Mouse (Mus musculus) spleen, postnatal 36 days (tissue): ENCODE data around the gene Tbc1d10b.
"Not testable (repeated sequence)": the region's sequence is repeated elsewhere in the genome, so short reads cannot be mapped to it uniquely, and the experiment has no call there.

ENCODE experiments used
- DNase-seq, 2 experiments: peaks; one replicate each; pipeline ENCODE4 v3.0.0; 2022; ENCODE audit warnings: low spot score in 2 of 2, mixed read lengths in 1 of 2

The Tbc1d10b gene

GRCm38 (mm10) chr7:127208295-127208552 is at the start of gene Tbc1d10b:
Tbc1d10b (minus strand) TSS chr7:127208468.
- DNase-seq: no peak

- DNase-seq: no peak
Measured at GRCm38 (mm10) chr7:127256518-127256917, 48.2 kb upstream of the Tbc1d10b start.

GRCm38 (mm10) chr7:127255965-127256364 is 47.7 kb upstream of the Tbc1d10b start:
- DNase-seq: no peak

DNA sequence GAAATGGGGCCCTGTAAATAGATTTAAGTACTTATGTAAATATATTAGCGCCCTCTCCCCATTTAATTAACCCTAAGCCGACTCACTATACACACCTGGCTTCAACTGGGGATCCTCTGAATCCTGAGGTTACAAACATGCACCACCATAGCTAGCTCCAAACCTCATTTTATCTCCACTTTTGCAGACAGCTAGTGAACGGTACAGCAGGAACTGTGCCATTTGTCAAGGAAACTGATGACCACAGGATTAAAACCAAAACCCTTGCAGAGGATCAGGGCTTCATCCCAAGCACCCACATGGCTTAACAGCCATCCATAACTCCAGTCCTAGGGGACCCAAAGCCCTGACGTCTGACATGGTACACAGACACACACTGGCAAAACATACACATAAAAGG is 46.7 kb upstream of the Tbc1d10b start:
- DNase-seq: no peak

DNA sequence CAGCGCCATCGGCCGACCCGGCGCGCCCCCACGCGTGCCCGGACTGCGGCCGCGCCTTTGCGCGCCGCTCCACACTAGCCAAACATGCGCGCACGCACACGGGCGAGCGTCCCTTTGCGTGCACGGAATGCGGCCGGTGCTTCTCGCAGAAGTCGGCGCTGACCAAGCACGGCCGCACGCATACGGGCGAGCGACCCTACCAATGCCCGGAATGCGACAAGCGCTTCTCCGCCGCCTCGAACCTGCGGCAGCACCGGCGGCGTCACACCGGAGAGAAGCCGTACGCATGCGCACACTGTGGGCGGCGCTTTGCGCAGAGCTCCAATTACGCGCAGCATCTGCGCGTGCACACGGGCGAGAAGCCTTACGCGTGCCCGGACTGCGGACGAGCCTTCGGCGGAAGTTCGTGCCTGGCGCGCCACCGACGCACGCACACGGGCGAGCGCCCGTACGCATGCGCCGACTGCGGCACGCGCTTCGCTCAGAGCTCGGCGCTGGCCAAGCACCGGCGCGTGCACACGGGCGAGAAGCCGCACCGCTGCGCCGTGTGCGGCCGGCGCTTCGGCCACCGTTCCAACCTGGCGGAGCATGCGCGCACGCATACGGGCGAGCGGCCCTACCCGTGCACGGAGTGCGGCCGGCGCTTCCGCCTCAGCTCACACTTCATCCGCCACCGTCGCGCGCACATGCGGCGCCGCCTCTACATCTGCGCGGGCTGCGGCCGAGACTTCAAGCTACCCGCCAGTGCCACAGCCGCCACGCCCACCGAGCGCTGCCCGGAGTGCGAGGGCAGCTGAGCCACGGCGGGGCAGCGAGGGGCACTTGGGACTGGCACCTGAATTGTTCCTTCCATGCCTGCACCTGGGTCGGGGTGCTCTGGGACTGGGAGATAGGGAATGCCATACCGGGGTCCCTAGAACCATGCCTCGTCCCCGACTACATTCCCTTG is 45.8 kb upstream of the Tbc1d10b start:
- DNase-seq: peak; percentile 95 to 96

GRCm38 (mm10) chr7:127253341-127253740 is 45.1 kb upstream of the Tbc1d10b start:
- no peak for DNase-seq

GRCm38 (mm10) chr7:127252414-127252813 is 44.1 kb upstream of the Tbc1d10b start:
- DNase-seq: peak in 1 of 2 experiments; percentile 50

DNA sequence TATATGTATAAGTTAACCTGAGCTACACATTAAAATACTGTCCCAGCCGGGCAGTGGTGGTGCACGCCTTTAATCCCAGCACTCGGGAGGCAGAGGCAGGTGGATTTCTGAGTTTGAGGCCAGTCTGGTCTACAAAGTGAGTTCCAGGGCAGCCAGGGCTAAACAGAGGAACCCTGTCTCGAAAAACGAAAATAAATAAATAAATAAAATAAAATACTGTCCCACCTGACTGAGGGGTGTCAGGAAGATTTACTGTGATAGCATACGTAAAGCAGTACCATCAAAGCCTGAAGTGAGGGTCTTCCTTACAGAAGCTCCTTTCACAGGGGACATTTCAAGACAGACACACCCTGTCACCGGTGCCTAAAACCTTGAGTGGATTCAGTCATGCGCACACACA is 42.2 kb upstream of the Tbc1d10b start:
- not testable (repeated sequence) for DNase-seq

- DNase-seq: no peak
Measured at GRCm38 (mm10) chr7:127244658-127245510, 36.6 kb upstream of the Tbc1d10b start.

DNA sequence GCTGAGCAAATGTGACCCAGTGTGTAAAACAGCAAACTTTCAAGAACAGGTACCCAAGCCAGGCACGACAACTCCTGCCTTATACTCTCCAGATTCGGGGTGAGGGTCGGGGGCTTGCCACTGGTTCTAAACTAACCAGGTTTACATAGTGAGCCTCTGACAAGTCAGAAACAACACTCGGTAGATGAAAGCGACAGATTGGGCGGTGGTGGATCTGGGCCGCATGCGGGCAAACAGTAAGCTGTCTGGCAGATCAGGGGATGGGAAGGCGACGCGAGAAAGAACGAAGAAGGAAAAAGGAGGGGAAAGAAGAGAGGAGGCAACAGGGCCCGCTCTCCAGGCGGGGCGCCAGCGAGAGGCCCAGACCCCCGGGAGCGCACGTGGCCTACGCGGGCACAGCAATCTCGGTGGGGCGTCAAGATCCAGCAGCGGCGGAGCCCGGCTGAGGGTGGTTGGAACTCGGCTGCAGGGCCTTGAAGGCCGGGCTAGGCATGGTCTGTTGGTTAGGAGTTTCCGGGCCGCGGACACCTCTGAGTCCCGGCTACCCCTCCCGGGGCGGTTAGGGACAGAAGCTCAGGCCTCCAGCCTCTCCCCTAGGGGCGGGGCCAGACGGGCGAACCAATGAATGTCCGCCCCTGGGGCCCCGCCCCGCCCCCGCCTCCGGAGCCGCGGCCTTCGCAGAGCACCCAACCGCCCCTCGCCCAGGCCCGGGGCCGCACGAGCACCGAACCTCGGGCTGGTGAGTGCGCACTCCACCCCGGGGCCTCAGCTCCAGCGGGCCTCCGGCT is 35.8 kb upstream of the Tbc1d10b start, which contains the start of gene Zfp771:
Gene Zfp771 (plus strand): TSS at position 405 of the 788 bp plus-strand sequence.
- peak; percentile 95 to 96 for DNase-seq

DNA sequence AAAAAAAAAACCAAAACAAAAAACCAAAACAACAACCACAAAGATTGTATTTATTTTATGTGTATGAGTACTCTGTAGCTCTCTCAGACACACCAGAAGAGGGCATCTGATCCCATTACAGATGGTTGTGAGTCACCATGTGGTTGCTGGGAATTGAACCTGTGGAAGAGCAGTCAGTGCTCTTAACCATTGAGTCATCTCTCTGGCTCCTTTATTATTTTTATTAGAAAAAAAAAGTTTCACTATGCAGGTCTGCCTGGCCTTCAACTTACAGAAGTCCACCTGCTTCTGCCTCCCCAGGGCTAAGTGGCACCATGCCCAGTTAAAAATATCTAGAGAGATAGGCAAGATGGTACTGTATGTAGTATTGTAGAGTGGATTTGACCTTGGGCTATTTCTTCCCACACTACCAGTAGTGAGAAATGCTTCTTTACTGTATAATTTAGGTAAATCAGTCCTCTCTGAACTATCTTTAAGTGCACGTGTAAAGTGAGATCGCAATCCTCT is 35.1 kb upstream of the Tbc1d10b start:
- no peak for DNase-seq

GRCm38 (mm10) chr7:127234777-127235176 is 26.5 kb upstream of the Tbc1d10b start:
- DNase-seq: no peak

DNA sequence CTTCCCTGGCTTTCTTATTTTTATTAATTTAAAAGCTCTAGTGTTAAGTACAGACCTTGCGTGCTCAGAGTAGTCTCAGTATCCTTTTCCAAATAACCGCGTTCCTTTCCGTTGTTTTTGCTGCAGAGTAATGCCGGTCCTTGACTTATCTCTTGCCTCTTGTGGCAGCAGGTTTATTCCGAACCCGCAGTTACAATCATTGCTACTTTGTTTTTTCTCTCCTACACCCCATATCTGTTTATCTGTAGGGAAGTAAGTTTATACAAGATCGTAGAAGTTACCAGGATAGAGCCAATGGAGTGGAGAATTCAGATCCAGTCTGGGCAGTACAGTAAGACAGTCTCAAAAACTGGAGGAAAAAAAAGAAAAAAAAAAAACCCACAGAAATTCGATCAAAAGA is 25.5 kb upstream of the Tbc1d10b start:
- no peak for DNase-seq

- no peak for DNase-seq
Measured at GRCm38 (mm10) chr7:127233368-127233749, 25.1 kb upstream of the Tbc1d10b start.

DNA sequence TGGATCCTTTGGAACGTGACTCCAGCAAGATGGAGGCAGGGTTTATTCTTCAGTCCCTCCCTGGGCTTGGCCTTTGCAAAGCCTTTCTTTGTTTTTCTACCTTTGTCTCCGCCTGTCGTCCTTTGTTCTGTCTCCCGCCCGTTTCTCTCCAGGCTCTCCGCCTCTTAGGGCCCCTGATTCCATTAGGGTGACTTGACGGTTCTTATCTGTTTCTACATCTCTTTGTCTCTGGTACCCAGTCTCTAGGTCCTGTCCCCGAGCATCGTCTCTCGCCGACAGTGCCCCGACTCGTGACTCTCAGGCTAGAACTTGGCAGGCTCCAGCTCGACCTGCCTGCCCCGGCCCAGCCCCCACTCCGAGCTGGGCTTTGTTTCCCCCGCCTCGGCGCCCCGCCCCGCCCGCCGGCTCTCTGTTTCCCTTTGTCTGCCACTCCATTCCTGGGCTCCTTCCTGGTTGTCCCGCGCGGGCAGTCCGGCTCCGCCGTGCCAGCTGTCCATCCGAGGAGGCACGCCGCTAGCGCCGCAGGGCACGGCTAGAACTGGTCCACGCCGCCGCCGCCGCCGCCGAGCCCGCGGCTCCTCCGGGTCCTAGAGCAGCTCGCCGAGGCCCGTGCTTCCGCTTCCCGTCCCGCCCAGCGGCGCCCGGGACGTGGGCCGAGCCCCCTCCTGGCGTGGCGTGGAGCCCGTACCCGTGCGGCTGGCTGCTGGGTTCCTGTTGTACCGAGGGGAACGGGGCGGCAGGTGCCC is 24.5 kb upstream of the Tbc1d10b start, which contains the start of the genes Zfp553 and Sept1:
Gene Zfp553 (plus strand): TSS at position 440 of the 746 bp plus-strand sequence.
Gene Sept1 (minus strand): TSS at position 509 of the 746 bp plus-strand sequence.
- peak; percentile 81 to 82 for DNase-seq

DNA sequence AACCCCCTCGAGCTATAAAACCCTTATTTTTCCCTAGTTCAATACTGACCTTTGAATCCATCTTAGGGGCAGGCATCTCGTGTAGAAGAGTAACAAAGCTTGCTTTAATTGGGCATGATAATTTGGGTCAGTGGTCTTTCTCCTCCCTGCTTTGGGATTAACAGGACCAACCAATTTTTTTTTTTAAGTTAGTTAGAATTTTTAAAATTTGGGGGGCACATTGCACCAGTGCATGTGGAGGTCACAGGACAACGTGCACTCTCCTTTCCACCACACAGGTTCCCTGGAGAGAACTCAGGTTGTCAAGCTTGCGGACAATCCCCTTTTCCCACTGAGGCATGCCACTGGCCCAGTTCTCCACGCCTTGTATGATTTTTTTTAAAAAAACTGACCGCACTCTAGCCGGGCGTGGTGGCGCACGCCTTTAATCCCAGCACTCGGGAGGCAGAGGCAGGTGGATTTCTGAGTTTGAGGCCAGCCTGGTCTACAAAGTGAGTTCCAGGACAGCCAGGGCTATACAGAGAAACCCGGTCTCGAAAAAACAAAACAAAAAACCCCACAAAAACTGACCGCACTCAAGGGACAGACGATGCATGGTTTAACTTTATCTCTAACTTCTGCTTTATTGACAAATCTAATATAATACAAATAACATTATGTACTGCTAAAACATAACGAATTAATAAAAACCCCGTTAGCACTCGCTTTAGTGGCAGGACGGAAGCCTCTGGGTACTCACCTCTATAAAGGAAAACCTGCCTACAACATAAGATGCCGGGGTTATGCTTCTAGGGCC is 23.8 kb upstream of the Tbc1d10b start:
- DNase-seq: no peak

GRCm38 (mm10) chr7:127231376-127231775 is 23.1 kb upstream of the Tbc1d10b start:
- no peak for DNase-seq

DNA sequence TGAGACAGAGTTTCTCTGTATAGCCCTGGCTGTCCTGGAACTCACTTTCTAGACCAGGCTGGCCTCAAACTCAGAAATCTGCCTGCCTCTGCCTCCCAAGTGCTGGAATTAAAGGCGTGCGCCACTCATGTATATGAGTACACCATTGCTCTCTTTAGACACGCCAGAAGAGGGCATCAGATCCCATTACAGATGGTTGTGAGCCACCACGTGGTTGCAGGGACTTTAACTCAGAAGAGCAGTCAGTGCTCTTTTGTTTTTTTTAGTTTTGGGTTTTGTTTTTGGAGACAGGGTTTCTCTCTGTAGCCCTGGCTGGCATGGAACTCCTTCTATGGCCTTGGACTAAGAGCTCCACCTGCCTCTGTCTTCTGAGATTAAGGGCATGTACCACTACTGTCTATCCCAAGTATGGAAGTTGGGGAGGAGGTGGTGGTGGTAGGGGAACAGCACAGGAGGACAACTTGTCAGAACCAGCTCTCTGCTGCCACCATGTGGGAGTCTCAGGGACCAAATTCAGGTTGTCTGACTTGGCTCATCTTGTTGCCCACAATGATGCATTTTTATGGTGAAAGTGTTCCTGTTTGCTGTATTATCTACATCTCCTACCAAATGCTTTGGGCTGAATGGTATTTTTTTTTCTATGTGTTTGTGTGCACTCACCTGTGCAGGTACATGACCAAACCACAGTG is 20.5 kb upstream of the Tbc1d10b start:
- peak; percentile 82 to 85 for DNase-seq
